In the genomic region with DNA sequence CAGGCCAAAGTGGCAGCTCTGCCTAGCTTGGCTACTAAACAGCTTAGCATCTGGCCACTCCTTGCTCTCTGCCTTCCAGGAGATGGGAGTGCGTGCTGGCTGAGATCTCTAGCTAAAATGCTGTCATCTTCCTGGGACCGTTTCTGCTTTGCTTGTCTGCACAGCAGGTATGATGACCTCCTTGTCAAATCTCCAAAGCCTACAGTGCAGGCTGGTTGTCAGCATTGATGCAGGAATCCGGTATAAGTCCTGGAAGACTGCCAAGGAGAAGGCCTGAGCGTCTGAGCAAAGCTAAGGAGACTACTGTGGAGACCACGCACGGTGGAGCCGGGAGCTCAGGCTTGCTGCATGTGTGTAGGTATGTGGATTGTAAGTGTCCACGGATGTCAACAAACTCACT, we compare ENCODE assay signal across 8 mouse cellular contexts. TPM values are rescaled to one million over a fixed set of nuclear protein-coding genes. Genes with fewer than 3 reads are reported as not detected.
DNase-seq lines count a peak whose midpoint lies in the region; ATAC-seq and TF ChIP-seq lines count a peak whose summit lies in the region.

A gene (plus strand): TSS at position 173 of the 400 bp plus-strand sequence.

- no peaks in the 10 kb centered on the region for H3K4me1 ChIP-seq in limb, embryonic 14.5 days (ENCODE audit: control insufficient read depth, insufficient read depth, low read length)

- no peak within 1 kb of the TSS for H3K4me3 ChIP-seq in limb, embryonic 14.5 days (replicated peaks; ENCODE audit: low read length)

- peaks cover 4% of the 10 kb centered on the region; the same call in 1 of the 2 replicates for H3K36me3 ChIP-seq in limb, embryonic 14.5 days (ENCODE audit: control insufficient read depth, insufficient read depth, low read length)

- TF ChIP-seq POLR2A in limb, embryonic 14.5 days (IDR thresholded peaks at IDR 0.05; ENCODE audit: borderline replicate concordance, extremely low read depth, insufficient read depth, insufficient read length), result no peak

- H3K9ac ChIP-seq in limb, embryonic 14.5 days (ENCODE audit: low read depth, low read length, severe bottlenecking), result no peak within 1 kb of the TSS

- DNase-seq in frontal cortex, adult 2 months (ENCODE audit: extremely low spot score in 1 of 2, low spot score in 1 of 2), result no peak
- no peak for DNase-seq in urinary bladder, adult 2 months (ENCODE audit: low spot score)
- DNase-seq in urinary bladder, postnatal 25 days (ENCODE audit: low spot score), result no peak
- no peak for DNase-seq in limb, embryonic 14.5 days (ENCODE audit: low spot score)
- DNase-seq in ovary, postnatal 14 days (ENCODE audit: low spot score), result no peak
- DNase-seq in T-cell, adult 2 months (ENCODE audit: low spot score), result no peak
- no peak for DNase-seq in embryo, embryonic 9.5 days (ENCODE audit: extremely low spot score)

- no peak within 1 kb of the TSS for H3K4me2 ChIP-seq in limb, embryonic 14.5 days (replicated peaks; ENCODE audit: low read depth, low read length, severe bottlenecking)

- 75% methylated on average over 8 of the region's 8 CpGs for WGBS in limb, embryonic 14.5 days

- H3K27me3 ChIP-seq in limb, embryonic 14.5 days (ENCODE audit: control insufficient read depth, insufficient read depth, low read length), result no peaks in the 10 kb centered on the region

- H3K9me3 ChIP-seq in limb, embryonic 14.5 days (ENCODE audit: control insufficient read depth, low read length), result no peaks in the 10 kb centered on the region

- H3K27ac ChIP-seq in limb, embryonic 14.5 days (replicated peaks; ENCODE audit: low read depth, low read length), result no peak within 1 kb of the TSS

- ATAC-seq in frontal cortex, adult (ENCODE audit: low TSS enrichment), result no peak
- no peak for ATAC-seq in limb, embryonic 14.5 days (ENCODE audit: low FRiP score, low read depth)

RNA-seq across cellular contexts. Expression of the gene that starts here (rescaled TPM):
- polyA plus RNA-seq in frontal cortex, adult 2 months (2012; rRNA removed), result 12.3 and 12.4 TPM in 2 replicates
- polyA plus RNA-seq in urinary bladder, adult 2 months (2012; rRNA removed), result 11.9 and 12.9 TPM in 2 replicates
- polyA plus RNA-seq in limb, embryonic 14.5 days (2012; rRNA removed), result 20.8 and 22.5 TPM in 2 replicates
- 12.0 and 14.2 TPM in 2 replicates for polyA plus RNA-seq in limb, embryonic 14.5 days (2014; fragmentation: Nextera tagmentation; extraction: Ambion mirVana)
